Mouse (Mus musculus) kidney, postnatal 0 days (tissue): ENCODE measurements around the gene Fndc7. TPM values are rescaled to one million over a fixed set of nuclear protein-coding genes. Genes with fewer than 3 reads are reported as not detected.

Experiments
- ATAC-seq: fragments of 200-750 bp; cut with Nextera tagmentation; replicated peaks from 2 replicates; pipeline ENCODE4 v1.8.0; 2017; ENCODE audit warnings: low read depth, moderate number of reproducible peaks, moderate TSS enrichment, moderate library complexity; ENCODE audit not compliant: low FRiP score
- DNase-seq: peaks from one replicate; pipeline ENCODE4 v3.0.0-alpha.2; 2016; ENCODE audit warnings: low spot score
- H3K27ac ChIP-seq: fragments of 300-500 bp; sonication (generic); 2 replicates; pipeline ENCODE4 v1.5.1; 2014; ENCODE audit warnings: mild to moderate bottlenecking
- H3K27me3 ChIP-seq: fragments of 300-500 bp; sonication (generic); 2 replicates; pipeline ENCODE4 v1.6.1; 2014; ENCODE audit warnings: low read length, mixed read lengths; ENCODE audit not compliant: insufficient read depth
- H3K36me3 ChIP-seq: fragments of 300-500 bp; sonication (generic); 2 replicates; pipeline ENCODE4 v1.6.1; 2014; ENCODE audit warnings: low read length, mixed read lengths; ENCODE audit not compliant: insufficient read depth
- H3K4me1 ChIP-seq: fragments of 300-500 bp; sonication (generic); replicated peaks from 2 replicates; pipeline ENCODE4 v1.6.1; 2014; ENCODE audit warnings: antibody characterized with exemption, low read length, mixed read lengths; ENCODE audit not compliant: insufficient read depth
- H3K4me2 ChIP-seq: fragments of 300-500 bp; sonication (generic); 2 replicates; pipeline ENCODE4 v1.6.1; 2014; ENCODE audit warnings: mild to moderate bottlenecking, low read length, moderate library complexity, mixed read lengths
- H3K4me3 ChIP-seq: fragments of 300-500 bp; sonication (generic); replicated peaks from 2 replicates; pipeline ENCODE4 v1.5.1; 2014; ENCODE audit warnings: low read depth, low read length
- H3K9ac ChIP-seq: fragments of 300-500 bp; sonication (generic); 2 replicates; pipeline ENCODE4 v1.6.1; 2014; ENCODE audit warnings: low read depth, low read length
- H3K9me3 ChIP-seq: fragments of 300-500 bp; sonication (generic); replicated peaks from 2 replicates; pipeline ENCODE4 v1.6.1; 2016; ENCODE audit warnings: low read length, inconsistent platforms, mixed read lengths
- CTCF ChIP-seq: IDR thresholded peaks from 2 replicates; pipeline ENCODE4 v1.5.1; 2016; ENCODE audit warnings: antibody characterized with exemption, low read depth, mild to moderate bottlenecking, moderate library complexity
- WGBS: fragments of 180-500 bp; shearing (Covaris S2); extraction: QIAGEN DNeasy Blood & Tissue Kit; methylation state at CpG from one replicate; pipeline ENCODE4 v1.1.7; 2014; 5-methylcytosine and 5-hydroxymethylcytosine counted together
- polyA plus RNA-seq: library from polyadenylated mRNA; unstranded; fragments of >200 nt; fragmentation: Nextera tagmentation; extraction: Ambion mirVana; gene quantifications from 2 replicates; pipeline ENCODE4 v1.2.1, GENCODE M21; 2015

Gene Fndc7
- polyA plus RNA-seq, 1 experiment from 2014 or later: not detected

GRCm38 (mm10) chr3:108858231-108858770 lies 31.5 kb downstream of the Fndc7 start:
- peak; percentile 65 for DNase-seq
- no peaks in the 10 kb centered on the region for H3K4me1 ChIP-seq
- no peaks in the 10 kb centered on the region for H3K36me3 ChIP-seq
- no peaks in the 10 kb centered on the region for H3K27me3 ChIP-seq
- H3K9ac ChIP-seq: no peak overlapping the region
- H3K4me2 ChIP-seq: no peak overlapping the region
- no peaks in the 10 kb centered on the region for H3K9me3 ChIP-seq
- H3K27ac ChIP-seq: no peak overlapping the region
- WGBS: 28% methylated on average over 7 of the region's 7 CpGs
- ATAC-seq: no peak; the same call in 1 of the 2 replicates
- H3K4me3 ChIP-seq: no peak overlapping the region
- 0 out of 2 replicates have a peak, but pooled peaks have one; percentile 5 for TF ChIP-seq CTCF

- H3K4me1 ChIP-seq: no peaks in the 10 kb centered on the region
- H3K9ac ChIP-seq: no peak overlapping the region
- no peak overlapping the region for H3K4me3 ChIP-seq
- DNase-seq (no peak), ATAC-seq (no peak)
- WGBS: 90% methylated on average over 1 of the region's 1 CpGs
- H3K9me3 ChIP-seq: no peaks in the 10 kb centered on the region
- H3K36me3 ChIP-seq: no peaks in the 10 kb centered on the region
- no peak overlapping the region for H3K4me2 ChIP-seq
- no peaks in the 10 kb centered on the region for H3K27me3 ChIP-seq
- H3K27ac ChIP-seq: no peak overlapping the region
- TF ChIP-seq CTCF: no peak
Observed at GRCm38 (mm10) chr3:108857714-108858113, 32.1 kb downstream of the Fndc7 start.

GRCm38 (mm10) chr3:108857124-108857470 lies 32.7 kb downstream of the Fndc7 start:
- Histone ChIP-seq H3K9ac (no peak overlapping the region), H3K4me1 (no peaks in the 10 kb centered on the region), H3K9me3 (no peaks in the 10 kb centered on the region), H3K36me3 (no peaks in the 10 kb centered on the region), H3K27ac (no peak overlapping the region), H3K4me3 (no peak overlapping the region), H3K27me3 (no peaks in the 10 kb centered on the region), H3K4me2 (no peak overlapping the region)
- DNase-seq (no peak), ATAC-seq (no peak)
- TF ChIP-seq CTCF: no peak
- WGBS: 44% methylated on average over 3 of the region's 3 CpGs

GRCm38 (mm10) chr3:108856386-108857123 lies 33.3 kb downstream of the Fndc7 start:
- no peaks in the 10 kb centered on the region for H3K4me1 ChIP-seq
- no peaks in the 10 kb centered on the region for H3K27me3 ChIP-seq
- DNase-seq (peak; percentile 12), ATAC-seq (no peak)
- no peak overlapping the region for H3K4me3 ChIP-seq
- no peak overlapping the region for H3K9ac ChIP-seq
- no peak overlapping the region for H3K27ac ChIP-seq
- H3K36me3 ChIP-seq: no peaks in the 10 kb centered on the region
- peak; percentile 67 for TF ChIP-seq CTCF
- H3K9me3 ChIP-seq: no peaks in the 10 kb centered on the region
- H3K4me2 ChIP-seq: no peak overlapping the region
- 54% methylated on average over 8 of the region's 8 CpGs for WGBS

- no peak overlapping the region for H3K27ac ChIP-seq
Observed at GRCm38 (mm10) chr3:108855864-108856263, 33.9 kb downstream of the Fndc7 start.

GRCm38 (mm10) chr3:108855371-108855770 lies 34.4 kb downstream of the Fndc7 start:
- H3K36me3 ChIP-seq: no peaks in the 10 kb centered on the region
- DNase-seq (no peak), ATAC-seq (no peak)
- H3K9me3 ChIP-seq: no peaks in the 10 kb centered on the region
- WGBS: 66% methylated on average over 12 of the region's 12 CpGs
- no peak overlapping the region for H3K27ac ChIP-seq
- 0 out of 2 replicates have a peak, but pooled peaks cover 3% of the 10 kb centered on the region for H3K4me1 ChIP-seq
- no peaks in the 10 kb centered on the region for H3K27me3 ChIP-seq
- H3K4me3 ChIP-seq: no peak overlapping the region
- H3K4me2 ChIP-seq: no peak overlapping the region
- no peak for TF ChIP-seq CTCF
- no peak overlapping the region for H3K9ac ChIP-seq

More at GRCm38 (mm10) chr3:108855864-108856263, 33.9 kb downstream of the Fndc7 start:
- WGBS: 59% methylated on average over 10 of the region's 10 CpGs
- H3K9ac ChIP-seq: no peak overlapping the region
- no peak overlapping the region for H3K4me2 ChIP-seq
- ATAC-seq (no peak), DNase-seq (peak; percentile 69)
- no peaks in the 10 kb centered on the region for H3K36me3 ChIP-seq
- TF ChIP-seq CTCF: no peak
- no peaks in the 10 kb centered on the region for H3K9me3 ChIP-seq
- H3K4me3 ChIP-seq: no peak overlapping the region
- no peaks in the 10 kb centered on the region for H3K4me1 ChIP-seq
- H3K27me3 ChIP-seq: no peaks in the 10 kb centered on the region
